Mouse (Mus musculus): Measurements from ENCODE around the gene Ccdc124. TPM values are rescaled to one million over a fixed set of nuclear protein-coding genes. Genes with fewer than 3 reads are reported as not detected.
"Not testable (repeated sequence)": the region's sequence is repeated elsewhere in the genome, so short reads cannot be mapped to it uniquely, and the experiment has no call there.

Ccdc124 gene
- polyA plus RNA-seq, 1 experiment from 2014 or later: 74.1 TPM

- peak within 1 kb of the TSS; percentile 92 for H3K4me2 ChIP-seq (replicated peaks; ENCODE audit: low read depth)
- H3K9me3 ChIP-seq (ENCODE audit: control insufficient read depth, low read length): no peaks in the 10 kb centered on the region
- no peaks in the 10 kb centered on the region for H3K27me3 ChIP-seq (ENCODE audit: control insufficient read depth, insufficient read depth, low read length)
- ATAC-seq (ENCODE audit: low FRiP score, low TSS enrichment) (peak; percentile 98), DNase-seq (ENCODE audit: low spot score) (peak; percentile 96)
- H3K36me3 ChIP-seq (ENCODE audit: control insufficient read depth, insufficient read depth, low read length): peaks cover 12% of the 10 kb centered on the region
- H3K4me3 ChIP-seq (ENCODE audit: low read depth, low read length): peak within 1 kb of the TSS; percentile 84
- H3K27ac ChIP-seq (replicated peaks): peak within 1 kb of the TSS; percentile 85
- TF ChIP-seq EP300 (optimal IDR thresholded peaks at IDR 0.05) (no peak), CTCF (IDR thresholded peaks at IDR 0.05; ENCODE audit: low read depth) (no peak; the same call in 1 of the 2 replicates)
- peaks cover 4% of the 10 kb centered on the region; the same call in 1 of the 2 replicates for H3K4me1 ChIP-seq (replicated peaks; ENCODE audit: control insufficient read depth, insufficient read depth)
- WGBS: under 1% methylated on average over 44 of the region's 60 CpGs
- peak within 1 kb of the TSS; percentile 92 for H3K9ac ChIP-seq (ENCODE audit: low read length)
These were observed 23.4 kb upstream of the Ccdc124 start, which contains the start of gene Rpl18a for GRCm38 (mm10) chr8:70897021-70897680. TSS of gene Rpl18a (minus strand) at chr8:70897412.

DNA sequence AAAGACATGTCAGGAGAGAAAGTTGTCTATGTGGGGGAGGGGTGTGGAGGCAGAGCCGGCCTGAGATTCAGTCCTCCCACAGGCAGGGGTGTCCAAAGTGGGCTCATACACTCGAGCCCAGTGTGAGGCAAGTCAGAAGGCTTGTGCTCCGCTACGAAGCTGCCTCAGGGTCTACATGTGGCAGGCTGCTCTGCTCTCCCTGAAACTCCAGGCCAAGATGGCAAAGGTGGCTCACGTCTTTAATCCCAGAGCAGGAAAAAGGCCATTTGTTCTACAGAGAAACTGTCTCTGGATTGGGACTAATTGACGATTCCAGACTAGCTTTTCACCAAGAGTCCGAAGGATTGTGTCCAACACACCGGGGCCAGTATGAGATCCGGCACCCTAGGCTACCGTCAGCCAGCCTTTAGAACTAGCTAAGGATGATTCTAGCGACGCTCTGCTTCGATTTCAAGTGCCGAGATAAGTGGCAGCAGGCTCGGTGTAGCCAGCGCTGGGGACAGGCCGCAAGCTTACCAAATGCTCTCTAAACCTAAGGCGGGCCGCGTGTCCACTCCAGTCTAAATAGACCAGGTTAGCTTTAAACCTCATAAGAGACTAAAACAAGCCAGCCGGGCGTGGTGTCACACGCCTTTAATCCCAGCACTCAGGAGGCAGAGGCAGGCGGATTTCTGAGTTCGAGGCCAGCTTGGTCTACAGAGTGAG, 22.7 kb upstream of the Ccdc124 start:
- Histone ChIP-seq H3K27me3 (ENCODE audit: control insufficient read depth, insufficient read depth, low read length) (no peaks in the 10 kb centered on the region; the same call in 1 of the 2 replicates), H3K27ac (replicated peaks) (peak overlapping the region; percentile 81), H3K36me3 (ENCODE audit: control insufficient read depth, insufficient read depth, low read length) (peaks cover 12% of the 10 kb centered on the region), H3K9me3 (ENCODE audit: control insufficient read depth, low read length) (no peaks in the 10 kb centered on the region), H3K4me1 (replicated peaks; ENCODE audit: control insufficient read depth, insufficient read depth) (peaks cover 4% of the 10 kb centered on the region; the same call in 1 of the 2 replicates), H3K9ac (ENCODE audit: low read length) (peak overlapping the region; percentile 92), H3K4me2 (replicated peaks; ENCODE audit: low read depth) (peak overlapping the region; percentile 92), H3K4me3 (ENCODE audit: low read depth, low read length) (peak overlapping the region; percentile 84)
- ATAC-seq (ENCODE audit: low FRiP score, low TSS enrichment) (no peak), DNase-seq (ENCODE audit: low spot score) (no peak)
- 3% methylated on average over 25 of the region's 25 CpGs for WGBS
- TF ChIP-seq EP300 (optimal IDR thresholded peaks at IDR 0.05) (no peak), CTCF (IDR thresholded peaks at IDR 0.05; ENCODE audit: low read depth) (no peak)

GRCm38 (mm10) chr8:70895571-70896259, 22.0 kb upstream of the Ccdc124 start:
- peak overlapping the region; percentile 84; the same call in 1 of the 2 replicates for H3K4me3 ChIP-seq (ENCODE audit: low read depth, low read length)
- not testable (repeated sequence) for ATAC-seq (ENCODE audit: low FRiP score, low TSS enrichment); H3K9ac ChIP-seq (ENCODE audit: low read length); H3K9me3 ChIP-seq (ENCODE audit: control insufficient read depth, low read length); H3K27me3 ChIP-seq (ENCODE audit: control insufficient read depth, insufficient read depth, low read length); H3K27ac ChIP-seq (replicated peaks); DNase-seq (ENCODE audit: low spot score); H3K4me1 ChIP-seq (replicated peaks; ENCODE audit: control insufficient read depth, insufficient read depth)
- H3K4me2 ChIP-seq (replicated peaks; ENCODE audit: low read depth): peak overlapping the region; percentile 92
- peaks cover 12% of the 10 kb centered on the region for H3K36me3 ChIP-seq (ENCODE audit: control insufficient read depth, insufficient read depth, low read length)
- 80% methylated on average over 23 of the region's 24 CpGs for WGBS

- ATAC-seq (ENCODE audit: low FRiP score, low TSS enrichment) (no peak), DNase-seq (ENCODE audit: low spot score) (no peak)
- H3K4me3 ChIP-seq (ENCODE audit: low read depth, low read length): no peak overlapping the region
- no peaks in the 10 kb centered on the region for H3K9me3 ChIP-seq (ENCODE audit: control insufficient read depth, low read length)
- no peak for TF ChIP-seq CTCF (IDR thresholded peaks at IDR 0.05; ENCODE audit: low read depth)
- TF ChIP-seq EP300 (optimal IDR thresholded peaks at IDR 0.05): no peak
- no peaks in the 10 kb centered on the region; the same call in 1 of the 2 replicates for H3K27me3 ChIP-seq (ENCODE audit: control insufficient read depth, insufficient read depth, low read length)
- peaks cover 12% of the 10 kb centered on the region for H3K36me3 ChIP-seq (ENCODE audit: control insufficient read depth, insufficient read depth, low read length)
- H3K4me2 ChIP-seq (replicated peaks; ENCODE audit: low read depth): no peak overlapping the region
- no peak overlapping the region for H3K9ac ChIP-seq (ENCODE audit: low read length)
- 85% methylated on average over 8 of the region's 8 CpGs for WGBS
- H3K4me1 ChIP-seq (replicated peaks; ENCODE audit: control insufficient read depth, insufficient read depth): peaks cover 4% of the 10 kb centered on the region; the same call in 1 of the 2 replicates
- H3K27ac ChIP-seq (replicated peaks): no peak overlapping the region
These were observed 21.2 kb upstream of the Ccdc124 start for GRCm38 (mm10) chr8:70894771-70895545.

DNA sequence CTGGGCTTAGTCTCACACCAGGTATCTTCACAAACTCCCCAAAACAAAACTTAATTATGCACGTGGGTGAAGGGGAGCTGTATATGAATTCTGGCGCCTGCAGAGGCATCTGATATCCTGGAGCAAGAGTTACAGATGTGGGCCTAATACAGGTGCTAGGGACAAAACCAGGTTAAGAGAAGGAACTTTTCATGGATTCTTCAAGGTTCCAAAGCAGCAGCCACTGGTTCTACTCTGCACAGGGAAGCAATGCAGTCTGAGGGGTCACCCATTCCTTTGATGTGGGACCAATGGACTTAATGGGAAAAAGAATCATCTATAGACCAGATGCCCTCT, 20.6 kb upstream of the Ccdc124 start:
- Histone ChIP-seq H3K36me3 (ENCODE audit: control insufficient read depth, insufficient read depth, low read length) (peaks cover 12% of the 10 kb centered on the region), H3K4me1 (replicated peaks; ENCODE audit: control insufficient read depth, insufficient read depth) (peaks cover 4% of the 10 kb centered on the region; the same call in 1 of the 2 replicates), H3K9ac (ENCODE audit: low read length) (no peak overlapping the region), H3K4me3 (ENCODE audit: low read depth, low read length) (no peak overlapping the region), H3K4me2 (replicated peaks; ENCODE audit: low read depth) (no peak overlapping the region), H3K9me3 (ENCODE audit: control insufficient read depth, low read length) (no peaks in the 10 kb centered on the region), H3K27me3 (ENCODE audit: control insufficient read depth, insufficient read depth, low read length) (no peaks in the 10 kb centered on the region; the same call in 1 of the 2 replicates), H3K27ac (replicated peaks) (no peak overlapping the region)
- ATAC-seq (ENCODE audit: low FRiP score, low TSS enrichment) (no peak), DNase-seq (ENCODE audit: low spot score) (no peak)
- TF ChIP-seq EP300 (optimal IDR thresholded peaks at IDR 0.05) (no peak), CTCF (IDR thresholded peaks at IDR 0.05; ENCODE audit: low read depth) (no peak)
- 41% methylated on average over 2 of the region's 2 CpGs for WGBS

Data from stomach, postnatal 0 days (tissue).